Mouse (Mus musculus): ENCODE results near the gene Fkbpl. TPM values are rescaled to one million over a fixed set of nuclear protein-coding genes. Genes with fewer than 3 reads are reported as not detected.

Fkbpl gene
- total and polyA plus RNA-seq, 3 experiments: 6.4 to 7.0 TPM; not detected in 1

GRCm38 (mm10) chr17:34650781-34651180 lies 6.2 kb downstream of the Fkbpl start:
- TF ChIP-seq MEF2A (IDR thresholded peaks at IDR 0.05; ENCODE audit: extremely low read depth, insufficient replicate concordance, low read depth, low read length, poor library complexity, severe bottlenecking) (no peak), USF2 (IDR thresholded peaks at IDR 0.05; ENCODE audit: borderline replicate concordance in 1 of 2, insufficient read depth in 1 of 2, low read depth in 1 of 2, low read length in 2 of 2) (no peak), MAZ (IDR thresholded peaks at IDR 0.05; ENCODE audit: low read depth, low read length) (no peak), EP300 (IDR thresholded peaks at IDR 0.05; ENCODE audit: low read depth in 1 of 2, low read length in 2 of 2) (no peak), MYB (IDR thresholded peaks at IDR 0.05; ENCODE audit: low read depth, low read length) (no peak), UBTF (IDR thresholded peaks at IDR 0.05; ENCODE audit: borderline replicate concordance, insufficient read depth, low read depth, low read length) (no peak), CTCF (IDR thresholded peaks at IDR 0.05 in 2 of 3, conservative IDR thresholded peaks at IDR 0.05 in 1 of 3; ENCODE audit: control insufficient read depth in 1 of 3, insufficient read depth in 1 of 3, low read depth in 2 of 3, low read length in 3 of 3, poor library complexity in 1 of 3, severe bottlenecking in 1 of 3) (no peak), E2F4 (IDR thresholded peaks at IDR 0.05; ENCODE audit: borderline replicate concordance, low read depth, low read length) (no peak), KAT2A (conservative IDR thresholded peaks at IDR 0.05; ENCODE audit: low read depth, low read length) (no peak), RAD21 (IDR thresholded peaks at IDR 0.05; ENCODE audit: low read depth, low read length) (no peak), ETS1 (IDR thresholded peaks at IDR 0.05; ENCODE audit: low read depth, low read length) (no peak), ELF1 (IDR thresholded peaks at IDR 0.05; ENCODE audit: low read depth, low read length) (no peak), NRF1 (IDR thresholded peaks at IDR 0.05; ENCODE audit: insufficient read depth, low read depth, low read length, poor library complexity, severe bottlenecking) (no peak), RCOR1 (IDR thresholded peaks at IDR 0.05; ENCODE audit: low read depth, low read length) (no peak), BHLHE40 (IDR thresholded peaks at IDR 0.05; ENCODE audit: borderline replicate concordance, low read depth, low read length) (no peak), ZMIZ1 (IDR thresholded peaks at IDR 0.05; ENCODE audit: low read depth, low read length) (no peak), MXI1 (IDR thresholded peaks at IDR 0.05; ENCODE audit: low read depth, low read length) (no peak), ZKSCAN1 (IDR thresholded peaks at IDR 0.05; ENCODE audit: low read depth, low read length) (no peak)
- H3K4me3 ChIP-seq (ENCODE audit: control insufficient read depth in 1 of 2, insufficient read depth in 1 of 2, low read depth in 2 of 2, low read length in 2 of 2): no peak overlapping the region
- H3K9ac ChIP-seq (ENCODE audit: control insufficient read depth, low read depth, low read length, poor library complexity, severe bottlenecking): no peak overlapping the region
- H3K79me2 ChIP-seq (ENCODE audit: control insufficient read depth, insufficient read depth, low read length, poor library complexity): peaks cover 15% of the 10 kb centered on the region
- H3K27ac ChIP-seq (ENCODE audit: control insufficient read depth, low read depth, low read length): no peak overlapping the region
- H3K27me3 ChIP-seq (ENCODE audit: control insufficient read depth in 1 of 2, insufficient read depth in 2 of 2, low read length in 2 of 2): no peaks in the 10 kb centered on the region
- no peak for DNase-seq (ENCODE audit: low read depth, low spot score)
- peaks cover 0 to 5% of the 10 kb centered on the region in 2 experiments; a peak in 2 of 4 replicates for H3K36me3 ChIP-seq (ENCODE audit: control insufficient read depth in 1 of 2, insufficient read depth in 2 of 2, low read length in 2 of 2)
- peaks cover 0 to 8% of the 10 kb centered on the region in 2 experiments; a peak in 2 of 4 replicates for H3K4me1 ChIP-seq (ENCODE audit: control insufficient read depth in 1 of 2, insufficient read depth in 2 of 2, low read length in 2 of 2)
- H3K9me3 ChIP-seq (replicated peaks; ENCODE audit: insufficient read depth, low read length): no peaks in the 10 kb centered on the region
